Mouse (Mus musculus) kidney, postnatal 36 days (tissue): ENCODE data around the gene Tma7.

ENCODE experiments used
- DNase-seq, 2 experiments: peaks; one replicate each; pipeline ENCODE4 v3.0.0; 2021 to 2022; ENCODE audit warnings: mixed read lengths in 2 of 2

The Tma7 gene

DNA sequence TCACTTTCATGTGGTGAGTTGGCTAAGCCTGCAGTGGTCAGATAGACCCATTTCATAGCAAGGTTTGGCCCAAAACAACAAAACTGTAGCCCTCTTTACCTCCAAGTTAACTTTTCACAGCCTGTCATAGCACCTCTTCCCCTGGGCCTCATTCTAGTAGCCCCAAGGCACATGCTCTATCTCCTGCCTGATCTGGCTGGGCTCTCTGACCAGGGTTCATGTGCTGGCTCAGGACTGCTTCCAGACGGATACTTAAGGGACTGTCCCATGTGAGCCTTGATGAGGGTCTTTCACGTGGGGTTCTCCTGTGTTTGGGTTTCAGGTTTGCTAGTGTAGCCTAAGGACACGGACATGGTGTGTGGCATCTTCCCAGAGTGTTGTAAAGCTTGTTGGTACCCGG is 42.7 kb downstream of the Tma7 start:
- DNase-seq: peak in 1 of 2 experiments; percentile 42

DNA sequence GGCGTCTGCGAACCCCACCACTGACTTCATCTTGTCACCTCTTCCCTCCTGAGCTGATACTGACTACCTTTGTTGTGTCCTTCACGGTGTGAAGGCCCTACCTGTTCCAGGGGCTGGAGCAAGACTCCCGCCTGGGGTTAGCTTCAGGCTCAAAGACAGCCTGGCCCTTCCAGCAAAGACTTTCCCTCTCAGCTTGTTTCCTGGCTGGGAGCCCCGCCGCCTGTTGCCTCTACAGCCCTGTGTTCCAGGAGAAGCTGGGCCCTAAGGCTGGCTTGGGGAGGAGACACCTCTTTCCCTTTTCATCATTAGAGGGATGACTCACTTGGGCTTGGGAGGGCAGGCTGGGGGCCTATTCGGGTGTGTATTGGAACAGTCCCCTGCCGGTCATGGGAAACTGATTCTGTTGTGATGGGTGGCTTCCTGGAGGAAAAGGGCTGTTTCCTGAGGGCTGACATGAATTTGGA is 43.5 kb downstream of the Tma7 start:
- peak; percentile 75 to 84 for DNase-seq

DNA sequence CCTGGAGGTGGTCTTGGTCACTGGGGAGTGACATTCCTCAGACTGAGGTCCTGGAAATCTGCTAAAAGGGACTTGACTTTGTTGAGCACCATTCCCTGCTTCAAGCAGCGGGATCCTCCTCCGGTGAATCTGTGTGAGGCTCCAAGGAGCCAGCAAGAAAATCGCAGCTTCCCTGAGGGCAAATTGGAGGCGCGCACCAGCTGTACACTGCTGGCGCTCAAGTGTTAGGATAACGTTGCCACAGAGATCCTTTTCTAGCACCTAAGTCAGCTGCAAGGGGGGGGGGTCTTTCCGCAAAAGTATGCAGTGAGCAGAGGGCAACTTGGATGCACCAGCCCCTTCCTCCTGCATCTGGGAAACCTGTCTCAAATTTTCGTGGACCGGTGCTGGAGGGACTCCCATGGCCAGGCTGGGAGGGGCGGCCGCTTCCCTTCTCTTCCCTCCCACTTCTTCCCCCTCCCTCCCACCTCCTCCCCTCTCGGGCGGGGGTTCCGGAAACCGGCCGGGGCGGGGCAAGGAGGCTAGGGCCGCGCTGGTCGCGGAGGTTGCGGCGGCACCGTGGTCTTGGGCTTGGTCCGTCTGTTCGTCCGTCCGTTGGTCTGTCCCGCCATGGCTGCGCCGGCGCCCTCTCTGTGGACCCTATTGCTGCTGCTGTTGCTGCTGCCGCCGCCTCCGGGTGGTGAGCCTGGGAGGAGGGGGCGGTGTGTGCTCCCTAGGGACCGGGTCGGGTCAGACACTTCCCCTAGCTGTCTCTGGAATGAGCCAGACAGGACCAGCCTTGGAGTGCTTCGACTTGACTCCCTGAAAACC is 44.1 kb downstream of the Tma7 start, which contains the start of gene Shisa5:
TSS of gene Shisa5 (plus strand) at position 480 of the 810 bp plus-strand sequence.
- peak; percentile 84 to 93 for DNase-seq

DNA sequence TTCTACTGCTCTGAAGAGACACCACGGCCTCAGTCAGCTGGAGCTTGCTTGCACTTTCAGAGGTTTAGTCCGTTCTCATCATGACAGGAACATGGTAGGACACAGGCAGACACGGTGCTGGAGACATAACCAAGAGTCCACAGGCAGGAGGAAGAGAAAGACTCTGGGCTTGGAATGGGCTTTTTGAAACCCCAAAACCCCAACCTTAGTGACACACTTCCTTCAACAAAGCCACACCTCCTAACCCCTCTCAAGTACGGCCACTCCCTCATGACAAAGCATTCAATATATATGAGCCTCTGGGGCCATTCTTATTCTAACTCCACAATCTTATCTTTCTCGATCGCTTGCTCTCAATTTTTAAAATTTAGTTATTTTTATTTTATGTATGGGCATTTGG is 50.0 kb downstream of the Tma7 start:
- DNase-seq: no peak

DNA sequence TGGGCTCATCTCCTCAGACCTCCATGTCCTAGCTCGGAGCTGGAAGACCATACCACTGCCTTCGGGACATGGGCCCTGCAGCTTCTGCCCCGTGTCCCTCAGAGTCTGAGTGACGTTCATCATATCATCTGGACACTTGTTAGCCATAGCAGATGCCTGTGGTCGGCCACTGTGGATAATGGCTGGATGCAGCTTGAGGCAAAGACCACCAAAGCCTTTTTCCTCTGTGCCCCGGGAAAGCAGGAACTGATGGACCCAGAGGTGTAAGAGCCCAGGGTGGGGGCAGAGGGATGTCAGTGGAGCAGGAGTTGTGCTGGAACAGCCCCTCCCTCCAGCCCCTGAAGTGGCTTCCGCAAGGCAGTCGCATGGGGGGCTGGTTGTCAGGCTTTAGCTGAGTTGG is 50.7 kb downstream of the Tma7 start:
- peak in 1 of 2 experiments; percentile 0 for DNase-seq

DNA sequence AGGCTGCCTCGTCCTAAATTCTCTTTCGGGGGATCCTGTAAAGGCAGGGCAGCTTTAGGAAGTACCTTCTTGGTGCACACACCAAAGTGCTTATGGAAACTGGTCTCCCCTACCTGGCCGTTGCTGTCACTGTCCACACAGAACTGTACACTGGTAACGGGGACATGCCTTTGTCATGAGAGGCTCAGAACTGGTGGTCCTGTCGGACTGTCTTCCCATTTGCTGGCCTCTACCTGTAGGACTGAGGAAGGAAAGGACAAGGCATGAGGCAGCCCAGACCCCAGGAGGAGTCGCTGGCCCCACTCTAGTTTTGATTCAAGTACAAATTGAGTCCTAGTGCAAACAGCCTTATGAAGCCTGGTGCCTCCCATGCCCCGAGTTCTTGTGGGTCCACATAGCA is 51.4 kb downstream of the Tma7 start:
- DNase-seq: no peak

DNA sequence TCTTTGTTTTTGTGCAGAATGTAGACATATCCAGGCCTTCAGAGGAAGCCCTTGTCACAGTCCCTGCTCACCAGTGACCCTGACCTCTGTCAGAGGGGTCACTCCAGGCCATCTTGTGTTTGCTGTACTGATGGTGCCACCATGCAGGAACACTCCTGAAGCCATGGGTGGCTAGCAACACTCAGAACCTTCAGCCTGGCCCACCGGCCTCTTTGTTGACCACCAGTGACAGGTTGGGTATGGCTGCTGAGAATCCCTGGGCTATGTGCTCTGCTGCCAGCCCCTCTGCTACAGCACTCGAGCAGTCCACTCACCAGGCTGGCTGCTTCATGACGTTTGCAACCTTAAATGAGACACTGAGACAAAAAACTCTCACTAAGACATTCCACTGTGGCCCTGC is 52.1 kb downstream of the Tma7 start:
- no peak for DNase-seq

DNA sequence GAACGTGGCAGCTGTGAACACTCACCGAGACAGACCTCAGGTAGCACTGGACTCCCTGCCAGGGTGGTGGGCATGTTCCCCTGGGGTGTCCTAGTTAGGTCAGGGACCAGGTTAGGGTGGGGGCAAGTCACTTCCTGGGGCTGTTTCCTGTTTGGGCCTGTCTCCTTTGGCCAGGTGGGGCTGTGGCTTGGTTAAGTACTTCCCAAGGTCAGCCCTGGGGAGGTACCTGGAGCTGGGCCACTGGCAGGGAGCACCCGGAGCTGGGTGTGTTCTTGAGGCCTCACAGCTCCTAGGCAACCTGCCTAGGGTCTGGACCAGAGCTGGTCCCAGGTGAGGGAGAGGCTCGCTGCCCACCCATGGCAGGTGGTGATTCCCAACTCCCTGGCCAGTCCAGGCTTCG is 53.5 kb downstream of the Tma7 start:
- DNase-seq: no peak

DNA sequence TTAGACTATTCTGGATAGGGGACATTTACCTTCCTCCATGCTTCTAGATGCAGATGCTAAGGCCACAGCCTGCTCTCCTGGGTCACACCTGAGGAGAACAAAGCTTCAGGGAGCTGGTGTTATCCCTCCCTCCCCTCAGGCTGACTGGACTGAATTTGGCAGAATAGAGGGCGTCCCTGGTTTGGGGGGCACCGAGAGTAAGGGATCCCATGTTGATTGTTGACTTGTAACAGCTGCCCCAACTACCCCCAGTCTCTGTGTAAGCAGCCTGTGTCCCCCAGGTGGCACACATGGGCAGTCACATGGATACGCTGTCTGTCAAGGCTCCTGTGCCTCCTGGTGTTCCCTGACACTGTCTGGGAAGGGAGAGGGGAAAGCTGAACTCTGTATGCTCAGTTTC is 54.0 kb downstream of the Tma7 start:
- no peak for DNase-seq

DNA sequence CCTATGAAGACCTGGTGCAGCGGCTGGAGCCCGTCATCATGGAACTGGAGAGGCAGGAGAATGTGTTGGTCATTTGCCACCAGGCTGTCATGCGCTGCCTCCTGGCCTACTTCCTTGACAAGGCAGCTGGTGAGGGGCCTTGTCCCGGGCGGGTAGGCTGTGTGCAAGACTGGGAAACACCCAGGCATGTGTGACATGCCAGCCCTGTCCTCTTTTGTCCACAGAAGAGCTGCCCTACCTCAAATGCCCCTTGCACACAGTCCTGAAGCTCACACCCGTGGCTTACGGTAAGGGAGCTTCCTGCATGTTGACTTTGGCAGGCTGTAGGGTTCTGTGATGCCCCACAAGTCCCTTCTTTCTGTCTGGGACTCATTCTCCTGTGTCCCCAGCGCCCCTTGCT is 54.9 kb downstream of the Tma7 start:
- no peak for DNase-seq
